Mouse (Mus musculus) pancreas, adult 10 weeks (tissue): Measurements from ENCODE around the gene Met. TPM values are rescaled to one million over a fixed set of nuclear protein-coding genes. Genes with fewer than 3 reads are reported as not detected.

ENCODE experiments used
- polyA plus RNA-seq: library from polyadenylated mRNA; stranded (reverse); fragments of 350-450 nt; fragmentation: Illumina TruSeq; extraction: RNeasy Lipid Tissue Mini Kit (QIAGEN cat#74804); gene quantifications from one replicate; pipeline ENCODE4 v1.2.3, GENCODE M21; 2015; ENCODE audit warnings: low read depth, low replicate concordance; ENCODE audit not compliant: insufficient read depth

Met gene
- 3.7 TPM for polyA plus RNA-seq

DNA sequence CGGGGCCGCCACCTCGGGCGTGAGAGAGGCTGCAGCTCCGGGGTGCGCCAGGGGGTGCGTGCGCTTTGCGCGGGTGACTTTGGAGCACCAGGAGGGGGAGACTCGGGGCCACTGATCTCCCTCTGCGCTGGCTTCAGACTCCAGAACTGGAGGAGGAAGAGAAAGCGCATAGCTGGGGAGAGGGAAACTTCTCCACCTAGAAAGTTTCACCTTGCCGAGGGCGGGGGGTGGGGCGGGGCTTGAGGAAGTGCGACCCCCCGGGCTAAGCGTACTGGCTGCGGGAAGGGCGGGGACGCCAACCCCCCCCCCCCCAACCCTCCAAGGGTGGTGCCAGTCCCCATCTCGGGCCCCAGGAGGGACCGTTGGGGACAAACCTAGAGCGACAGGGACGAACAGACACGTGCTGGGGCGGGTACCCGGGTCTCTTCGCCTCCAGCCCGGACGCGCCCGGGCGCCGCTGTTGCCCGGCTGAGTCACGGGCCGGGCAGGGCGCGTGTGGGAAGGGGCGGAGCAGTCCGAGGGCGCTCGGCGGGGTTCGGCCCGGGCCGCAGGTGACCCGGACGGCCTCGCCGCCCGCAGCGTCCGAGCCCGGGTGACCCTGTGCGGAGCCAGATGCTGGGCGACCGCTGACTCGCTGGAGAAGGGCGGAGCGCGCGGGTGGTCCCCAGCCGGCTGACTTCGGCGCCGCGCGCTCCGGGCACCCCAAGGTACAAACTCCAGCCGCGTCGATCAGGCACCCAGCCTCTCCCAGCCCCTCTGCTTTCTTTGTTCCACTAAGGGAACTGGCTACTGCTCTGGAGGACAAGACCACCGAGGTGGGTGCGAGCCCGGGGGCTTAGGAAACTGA, at the start of gene Met:
TSS of gene Met (plus strand) at position 367 of the 847 bp plus-strand sequence.

Other genes starting within 250 kb of the Met start
- gene Cav2, start 182.6 kb upstream of the Met start, polyA plus RNA-seq, result 12.4 TPM
- 124 TPM for gene Cav1, start 157.5 kb upstream of the Met start, polyA plus RNA-seq
- 17.1 TPM for gene Capza2, start 172.4 kb downstream of the Met start, polyA plus RNA-seq
- gene St7, start 229.1 kb downstream of the Met start, polyA plus RNA-seq, result 5.4 TPM